ENCODE assay signal across 8 mouse cellular contexts in genomic region chr15:60853231-60853999, GRCm38 (mm10). TPM values are rescaled to one million over a fixed set of nuclear protein-coding genes. Genes with fewer than 3 reads are reported as not detected.
DNase-seq lines count a peak whose midpoint lies in the region; ATAC-seq lines count a peak whose summit lies in the region.

Gene Fam84b, minus strand, starts transcription at chr15:60853778.

- DNase-seq in cerebellum, adult 11 months, result no peak
- peak; percentile 44 for DNase-seq in adrenal gland, postnatal 14 days
- DNase-seq in fibroblast of lung, adult 2 months (ENCODE audit: low read depth), result peak; percentile 63
- DNase-seq in frontal cortex, postnatal 14 days (ENCODE audit: low spot score in 2 of 2), result no peak

- H3K9ac ChIP-seq in hindbrain, embryonic 15.5 days, result no peak within 1 kb of the TSS
- H3K9ac ChIP-seq in liver, embryonic 12.5 days, result peak within 1 kb of the TSS; percentile 36
- no peak within 1 kb of the TSS for H3K9ac ChIP-seq in neural tube, embryonic 13.5 days

- no peak within 1 kb of the TSS for H3K27ac ChIP-seq in hindbrain, embryonic 15.5 days (replicated peaks)
- H3K27ac ChIP-seq in liver, embryonic 12.5 days, result peak within 1 kb of the TSS; percentile 79
- H3K27ac ChIP-seq in neural tube, embryonic 13.5 days (replicated peaks), result no peak within 1 kb of the TSS

- no peaks in the 10 kb centered on the region for H3K36me3 ChIP-seq in hindbrain, embryonic 15.5 days
- no peaks in the 10 kb centered on the region for H3K36me3 ChIP-seq in liver, embryonic 12.5 days
- H3K36me3 ChIP-seq in neural tube, embryonic 13.5 days, result no peaks in the 10 kb centered on the region

- 0 out of 2 replicates have a peak, but pooled peaks have one; percentile 34 for ATAC-seq in cerebellum, adult (ENCODE audit: insufficient number of reproducible peaks, low FRiP score, low TSS enrichment)
- ATAC-seq in hindbrain, embryonic 15.5 days (ENCODE audit: low FRiP score, low read depth), result peak; percentile 81
- ATAC-seq in liver, embryonic 12.5 days, result peak; percentile 88
- ATAC-seq in neural tube, embryonic 13.5 days (ENCODE audit: low read depth), result peak; percentile 72; the same call in 1 of the 2 replicates

- no peak within 1 kb of the TSS for H3K4me3 ChIP-seq in hindbrain, embryonic 15.5 days
- H3K4me3 ChIP-seq in liver, embryonic 12.5 days, result peak within 1 kb of the TSS; percentile 20; the same call in 1 of the 2 replicates
- no peak within 1 kb of the TSS for H3K4me3 ChIP-seq in neural tube, embryonic 13.5 days

- 39% methylated on average over 17 of the region's 17 CpGs for WGBS in hindbrain, embryonic 15.5 days
- 9% methylated on average over 17 of the region's 17 CpGs for WGBS in liver, embryonic 12.5 days (ENCODE audit: insufficient replicate concordance)
- WGBS in neural tube, embryonic 13.5 days, result 30% methylated on average over 17 of the region's 17 CpGs

- no peaks in the 10 kb centered on the region for H3K9me3 ChIP-seq in hindbrain, embryonic 15.5 days
- H3K9me3 ChIP-seq in liver, embryonic 12.5 days (replicated peaks), result no peaks in the 10 kb centered on the region
- no peaks in the 10 kb centered on the region for H3K9me3 ChIP-seq in neural tube, embryonic 13.5 days

- no peaks in the 10 kb centered on the region for H3K27me3 ChIP-seq in hindbrain, embryonic 15.5 days
- H3K27me3 ChIP-seq in liver, embryonic 12.5 days (replicated peaks), result no peaks in the 10 kb centered on the region
- H3K27me3 ChIP-seq in neural tube, embryonic 13.5 days, result no peaks in the 10 kb centered on the region

- H3K4me1 ChIP-seq in hindbrain, embryonic 15.5 days (replicated peaks), result peaks cover 9% of the 10 kb centered on the region; the same call in 1 of the 2 replicates
- peaks cover 38% of the 10 kb centered on the region for H3K4me1 ChIP-seq in liver, embryonic 12.5 days
- H3K4me1 ChIP-seq in neural tube, embryonic 13.5 days (replicated peaks), result peaks cover 12% of the 10 kb centered on the region

- no peak within 1 kb of the TSS for H3K4me2 ChIP-seq in hindbrain, embryonic 15.5 days
- H3K4me2 ChIP-seq in liver, embryonic 12.5 days, result peak within 1 kb of the TSS; percentile 65
- H3K4me2 ChIP-seq in neural tube, embryonic 13.5 days, result no peak within 1 kb of the TSS

RNA-seq across cellular contexts. Expression of gene Fam84b, which starts in this region (rescaled TPM):
- total RNA-seq in adrenal gland, postnatal 14 days (2021), result 16.7 and 18.7 TPM in 2 replicates
- polyA plus RNA-seq in hindbrain, embryonic 15.5 days (2015; fragmentation: Nextera tagmentation; extraction: Ambion mirVana), result 8.8 and 12.2 TPM in 2 replicates
- 6.2 and 6.6 TPM in 2 replicates for polyA plus RNA-seq in liver, embryonic 12.5 days (2016; fragmentation: Nextera tagmentation; extraction: Ambion mirVana)
- polyA plus RNA-seq in neural tube, embryonic 13.5 days (2015; fragmentation: Nextera tagmentation; extraction: Ambion mirVana), result 6.3 and 8.5 TPM in 2 replicates

Comparison
In these comparisons a context has a peak if more than half of its experiments do, and no peak if none do; other contexts are left out.
1. ATAC-seq: peak in every context shown above with its lines; median percentile 88 in liver, embryonic 12.5 days; 81 in hindbrain, embryonic 15.5 days; 72 in neural tube, embryonic 13.5 days; 34 in cerebellum, adult.
2. DNase-seq: peak in adrenal gland, postnatal 14 days (single experiment) and fibroblast of lung, adult 2 months (single experiment); none in cerebellum, adult 11 months (single experiment) and frontal cortex, postnatal 14 days (0 of 2).